Mouse (Mus musculus) heart, postnatal 10 days (tissue): ENCODE data around the gene Ntrk3. TPM values are rescaled to one million over a fixed set of nuclear protein-coding genes. Genes with fewer than 3 reads are reported as not detected.
A peak's percentile ranks its signal among the peaks of the same experiment; 100 is the strongest.

ENCODE experiments used
- DNase-seq, 2 experiments: peaks; one replicate each; pipeline ENCODE4 v3.0.0; 2021
- intact Hi-C: fragments of 180-260 bp; cut with DNase I; formaldehyde crosslinking; loops from one replicate; pipeline ENCODE4 v1.15.1; 2025
- total RNA-seq, 2 experiments: library from RNA; stranded (reverse); gene quantifications; 2 replicates each; pipeline ENCODE4 v1.2.3; 2021

Ntrk3 gene
- 1 to 10 TPM; 3.0 to 6.3 TPM for total RNA-seq

DNA sequence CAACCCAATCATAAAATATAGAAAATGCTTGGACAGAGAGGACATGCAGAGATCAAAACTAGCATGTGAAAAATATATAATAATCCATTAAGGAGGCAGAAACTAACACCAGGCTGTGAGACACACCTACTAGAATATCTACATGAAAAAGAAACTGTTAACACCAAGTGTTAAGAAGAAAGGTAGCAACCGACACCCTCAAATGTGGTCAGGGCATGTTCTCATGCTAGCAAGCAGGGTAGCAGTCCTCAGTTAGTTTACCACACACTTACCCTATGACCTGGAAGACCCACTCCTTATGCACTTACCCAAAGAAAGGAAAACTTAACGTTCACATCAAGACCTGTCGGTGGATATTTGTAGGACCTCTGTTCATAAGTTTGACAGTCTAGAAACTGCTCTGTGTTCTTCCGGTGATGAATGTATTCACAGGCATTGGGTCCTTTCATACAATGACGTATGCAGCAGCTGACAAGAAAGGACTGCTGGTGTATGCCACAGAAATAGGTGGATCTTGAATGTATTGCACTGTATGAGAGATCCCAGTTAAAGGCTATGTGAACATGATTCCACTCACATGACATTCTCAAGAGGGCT lies at the start of gene Ntrk3:
Ntrk3 (minus strand) TSS at position 399 of the 597 bp plus-strand sequence.
- intact Hi-C loops, result no loop called here
- no peak for DNase-seq

DNA sequence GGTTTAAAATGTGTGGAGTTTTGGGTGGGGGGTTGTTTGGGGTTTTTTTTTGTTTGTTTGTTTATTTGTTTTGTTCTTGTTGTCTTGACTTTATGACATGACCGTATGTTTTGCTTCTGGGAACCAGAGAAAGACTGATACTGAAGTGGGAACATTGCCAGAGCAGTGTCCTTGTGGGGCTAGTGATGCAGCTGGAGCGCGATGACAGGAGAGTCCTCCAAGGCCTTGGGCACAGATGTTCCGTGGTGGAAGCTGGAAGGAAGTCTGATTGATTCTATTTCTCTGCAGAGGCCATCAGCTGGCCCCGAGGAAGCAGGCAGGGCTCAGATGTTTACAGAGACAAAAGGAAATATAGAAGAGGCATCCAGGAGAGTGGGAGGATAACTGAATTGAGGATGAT lies 48.1 kb upstream of the Ntrk3 start:
- intact Hi-C loops, result no loop called here
- DNase-seq, result no peak

DNA sequence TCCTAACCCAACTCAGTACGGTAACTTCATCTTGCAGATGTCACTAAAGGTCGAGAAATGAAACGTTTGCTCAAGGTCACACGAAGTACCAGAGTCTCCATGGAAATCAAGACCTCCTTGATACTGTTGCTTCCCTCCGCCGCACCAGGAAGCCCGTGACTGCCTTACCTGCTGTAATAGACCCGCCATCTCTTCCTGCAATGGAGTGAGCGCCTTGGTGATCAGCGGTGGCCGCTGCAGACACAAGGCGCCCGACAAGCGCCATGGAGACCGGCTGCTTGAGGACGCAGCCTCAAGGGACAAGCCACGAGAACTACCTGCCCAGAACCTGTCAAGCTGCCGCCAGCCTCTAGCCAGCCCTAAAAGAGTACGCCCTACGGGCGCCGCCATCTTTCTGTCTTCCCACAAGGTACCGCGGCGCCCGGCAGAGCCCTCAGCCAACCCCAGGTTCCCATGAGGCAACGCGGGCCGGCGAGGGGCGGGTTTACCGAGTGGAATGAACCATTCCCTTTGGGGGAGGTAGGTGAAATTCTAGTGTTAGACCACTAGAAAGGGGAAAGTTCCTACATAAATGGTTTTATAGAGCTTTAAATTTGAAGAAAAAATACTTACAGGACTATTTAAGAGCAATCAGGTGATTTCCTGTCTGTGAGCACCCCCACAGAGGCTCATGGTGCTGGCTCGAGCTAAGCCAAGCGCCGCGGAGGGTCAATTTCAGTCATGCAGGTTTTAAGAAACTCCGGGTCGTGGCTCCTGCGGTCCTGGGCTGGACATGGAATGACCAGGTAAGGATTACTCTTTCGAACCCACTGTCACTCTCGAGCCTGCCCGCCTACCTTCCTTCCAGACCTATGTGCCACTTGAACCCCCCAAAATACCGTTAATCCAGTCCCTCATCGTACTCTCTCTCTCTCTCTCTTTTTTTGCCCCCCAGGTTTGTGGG lies 45.1 kb upstream of the Ntrk3 start, which contains the start of the genes Mrps11 and Mrpl46:
Mrps11 (plus strand) TSS at position 481 of the 943 bp plus-strand sequence.
Mrpl46 (minus strand) TSS at position 893 of the 943 bp plus-strand sequence.
- intact Hi-C loops, result no loop called here
- DNase-seq, result peak; percentile 89 to 91

DNA sequence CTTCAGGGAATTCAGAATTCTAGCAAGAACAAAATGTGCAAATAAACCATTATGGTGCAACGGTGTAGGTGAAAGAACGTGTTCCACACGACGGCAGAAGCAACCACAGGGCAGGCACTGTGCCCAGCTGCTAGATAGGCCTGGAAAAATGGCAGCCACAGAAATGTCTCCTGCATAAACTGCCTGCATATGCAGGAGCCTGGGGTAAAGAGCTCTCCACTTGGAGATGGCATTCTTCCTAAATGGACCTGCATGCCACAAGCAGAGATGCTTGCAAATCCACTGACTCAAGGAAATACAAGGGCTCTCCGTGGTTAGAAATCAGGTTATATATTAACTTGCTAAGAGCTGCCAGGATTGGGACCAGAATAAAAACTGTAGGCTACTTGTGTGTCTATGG lies 40.9 kb upstream of the Ntrk3 start:
- intact Hi-C loops, result no loop called here
- DNase-seq, result no peak

DNA sequence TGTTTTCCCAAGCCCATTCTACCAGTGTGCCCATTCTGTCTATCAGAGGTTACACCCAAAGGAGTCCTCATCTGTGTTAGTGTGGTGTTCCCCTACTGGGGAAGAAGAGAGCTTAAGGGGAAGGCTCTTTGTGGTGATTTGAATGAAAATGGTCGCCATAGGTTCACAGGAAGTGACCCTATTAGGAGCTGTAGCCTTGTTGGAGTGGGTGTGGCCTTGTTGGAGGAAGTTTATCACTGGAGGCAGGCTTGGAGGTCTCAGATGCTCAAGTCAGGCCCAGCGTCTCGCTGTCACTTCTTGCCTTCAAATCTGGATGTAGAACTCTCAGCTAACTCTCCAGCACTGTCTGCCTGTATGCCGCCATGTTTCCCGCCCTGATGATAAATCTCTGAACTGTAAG lies 33.1 kb upstream of the Ntrk3 start:
- no peak for DNase-seq
- intact Hi-C loops, result no loop called here

GRCm38 (mm10) chr7:78769075-78769652 lies 31.4 kb upstream of the Ntrk3 start:
- intact Hi-C loops, result loop anchor here (5.0 kb wide), 1 partner anchor 172 kb away; no protein-coding TSS in a partner anchor
- DNase-seq, result no peak

- no peak for DNase-seq
- intact Hi-C loops, result loop anchor here (5.0 kb wide), 1 partner anchor 171 kb away; no protein-coding TSS in a partner anchor
Observed at GRCm38 (mm10) chr7:78767929-78768531, 30.2 kb upstream of the Ntrk3 start.

GRCm38 (mm10) chr7:78766019-78766683 lies 28.3 kb upstream of the Ntrk3 start:
- DNase-seq, result peak; percentile 71 to 84
- intact Hi-C loops, result loop anchor here (5.0 kb wide), 1 partner anchor 169 kb away; no protein-coding TSS in a partner anchor

GRCm38 (mm10) chr7:78765215-78765631 lies 27.4 kb upstream of the Ntrk3 start:
- DNase-seq, result no peak
- intact Hi-C loops, result loop anchor here (5.0 kb wide), 1 partner anchor 168 kb away; no protein-coding TSS in a partner anchor

GRCm38 (mm10) chr7:78763801-78764200 lies 26.0 kb upstream of the Ntrk3 start:
- no peak for DNase-seq
- intact Hi-C loops, result no loop called here

GRCm38 (mm10) chr7:78754458-78755000 lies 16.7 kb upstream of the Ntrk3 start:
- intact Hi-C loops, result no loop called here
- DNase-seq, result no peak

- no peak for DNase-seq
- intact Hi-C loops, result no loop called here
Observed at GRCm38 (mm10) chr7:78753752-78754457, 16.1 kb upstream of the Ntrk3 start.

GRCm38 (mm10) chr7:78752961-78753360 lies 15.1 kb upstream of the Ntrk3 start:
- DNase-seq, result no peak
- intact Hi-C loops, result no loop called here

DNA sequence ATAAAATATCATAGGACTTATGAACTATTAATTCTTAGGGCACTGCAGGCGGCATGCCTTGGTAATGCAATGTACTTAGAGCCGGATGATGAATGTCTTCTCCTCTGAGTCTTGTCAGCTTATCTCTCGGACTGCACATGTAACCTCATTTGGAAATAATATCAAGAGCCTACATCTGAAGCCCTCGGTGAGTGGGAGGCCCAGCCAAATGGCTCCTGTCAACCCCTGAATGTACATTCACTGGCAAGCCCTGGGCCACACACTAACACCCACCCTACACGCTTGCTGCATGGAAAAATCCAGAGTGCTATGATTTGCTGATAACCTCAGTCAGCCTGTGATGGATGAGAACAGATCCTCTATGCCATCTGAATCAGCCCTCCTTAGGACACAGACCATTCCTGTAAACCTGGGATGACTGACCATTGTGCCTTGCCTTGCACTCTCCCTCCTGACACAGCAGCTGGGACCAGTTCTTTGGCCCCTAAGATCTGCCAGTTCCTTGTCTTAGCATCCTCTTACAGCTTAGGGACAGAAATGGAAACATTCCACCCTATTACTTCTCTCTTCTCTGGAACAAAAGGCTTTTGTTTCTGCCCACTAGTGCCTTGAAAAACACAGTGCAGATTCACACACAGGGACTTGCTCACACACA lies 6.0 kb upstream of the Ntrk3 start:
- intact Hi-C loops, result no loop called here
- no peak for DNase-seq

DNA sequence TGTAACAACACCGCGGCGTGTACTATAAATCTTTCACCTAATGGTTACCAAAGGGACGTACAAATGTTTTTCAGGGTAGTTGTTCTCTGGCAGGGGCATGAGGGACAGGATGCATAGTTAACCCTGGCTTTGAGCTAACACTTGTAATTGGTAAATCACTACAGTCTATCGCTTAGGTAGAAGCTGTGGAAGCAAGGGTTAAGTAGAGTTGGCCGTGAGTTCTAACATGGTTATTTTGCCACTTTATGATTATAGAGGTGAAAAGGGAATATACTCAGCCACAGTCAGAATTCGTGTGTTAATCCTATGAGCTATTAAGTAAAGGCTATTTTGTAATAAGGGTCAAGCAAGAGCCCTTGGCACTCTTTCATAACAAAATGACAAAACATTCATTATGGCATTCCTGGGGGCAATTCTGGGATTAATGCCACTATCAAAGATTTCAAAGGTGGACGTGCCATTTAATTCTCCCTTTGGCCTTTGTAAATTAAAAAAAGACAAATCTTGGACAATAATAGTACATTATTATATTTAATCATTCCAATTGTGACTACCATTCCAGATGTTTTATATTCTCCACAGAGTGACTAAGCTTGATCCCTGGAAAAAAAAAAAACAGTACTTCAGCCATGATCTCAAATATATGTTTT lies 1.7 kb upstream of the Ntrk3 start:
- no peak for DNase-seq
- intact Hi-C loops, result no loop called here

DNA sequence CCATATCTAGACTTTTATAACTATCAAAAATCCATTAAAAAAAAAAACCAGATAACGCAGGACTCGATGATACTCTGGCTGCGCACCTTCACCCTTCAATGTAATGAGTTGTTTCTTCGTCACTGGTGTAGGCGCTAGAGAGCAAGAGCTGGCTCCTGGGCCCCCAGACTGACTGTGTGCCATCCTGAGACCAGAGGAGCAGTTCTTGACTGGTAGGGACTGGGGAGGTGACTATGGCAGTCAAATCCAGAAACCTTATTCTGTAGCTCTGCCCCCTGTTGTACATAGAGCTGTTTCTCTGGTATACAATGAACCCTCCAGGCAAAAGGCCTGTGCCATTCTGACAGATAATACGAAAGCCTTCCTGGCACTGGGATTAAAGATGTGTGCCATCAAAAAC lies 616 bp downstream of the Ntrk3 start:
- no peak for DNase-seq
- intact Hi-C loops, result no loop called here

GRCm38 (mm10) chr7:78731391-78731790 lies 6.4 kb downstream of the Ntrk3 start:
- DNase-seq, result no peak

GRCm38 (mm10) chr7:78724591-78724990 lies 13.2 kb downstream of the Ntrk3 start:
- no peak for DNase-seq
- intact Hi-C loops, result no loop called here

More at GRCm38 (mm10) chr7:78731391-78731790, 6.4 kb downstream of the Ntrk3 start:
- intact Hi-C loops, result no loop called here
